Mouse (Mus musculus): ENCODE data around the gene Edaradd. TPM values are rescaled to one million over a fixed set of nuclear protein-coding genes. Genes with fewer than 3 reads are reported as not detected.

The Edaradd gene
- polyA plus RNA-seq (2015; fragmentation: Nextera tagmentation; extraction: Ambion mirVana): 0.23 and 0.33 TPM in 2 replicates

GRCm38 (mm10) chr13:12519955-12520584, at the start of gene Edaradd:
Gene Edaradd, minus strand, starts transcription at chr13:12520438.

GRCm38 (mm10) chr13:12565621-12566390, 45.6 kb upstream of the Edaradd start, which contains the start of gene Ero1lb:
Gene Ero1lb, plus strand, starts transcription at chr13:12565874.

GRCm38 (mm10) chr13:12464844-12465243, 55.4 kb downstream of the Edaradd start, which contains the start of gene Lgals8:
Gene Lgals8, minus strand, starts transcription at chr13:12464944.

Other genes with a start within 250 kb of the Edaradd start
- 3.7 and 11.5 TPM in 2 replicates for gene Actn2, start 179.7 kb downstream of the Edaradd start, polyA plus RNA-seq (2015; fragmentation: Nextera tagmentation; extraction: Ambion mirVana)
- gene Heatr1, start 125.4 kb downstream of the Edaradd start, polyA plus RNA-seq (2015; fragmentation: Nextera tagmentation; extraction: Ambion mirVana): 4.0 and 6.0 TPM in 2 replicates
- 31.4 and 45.0 TPM in 2 replicates for gene Lgals8, start 55.5 kb downstream of the Edaradd start, polyA plus RNA-seq (2015; fragmentation: Nextera tagmentation; extraction: Ambion mirVana)
- 6.9 and 16.6 TPM in 2 replicates for gene Ero1lb, start 45.4 kb upstream of the Edaradd start, polyA plus RNA-seq (2015; fragmentation: Nextera tagmentation; extraction: Ambion mirVana)